Mouse (Mus musculus): ENCODE measurements around the gene Cog6. TPM values are rescaled to one million over a fixed set of nuclear protein-coding genes. Genes with fewer than 3 reads are reported as not detected.

The Cog6 gene
- 32.8 TPM for polyA plus RNA-seq (2014; fragmentation: Illumina TruSeq; extraction: RNeasy Lipid Tissue Mini Kit (QIAGEN cat#74804); ENCODE audit: low read depth, low replicate concordance)

DNA sequence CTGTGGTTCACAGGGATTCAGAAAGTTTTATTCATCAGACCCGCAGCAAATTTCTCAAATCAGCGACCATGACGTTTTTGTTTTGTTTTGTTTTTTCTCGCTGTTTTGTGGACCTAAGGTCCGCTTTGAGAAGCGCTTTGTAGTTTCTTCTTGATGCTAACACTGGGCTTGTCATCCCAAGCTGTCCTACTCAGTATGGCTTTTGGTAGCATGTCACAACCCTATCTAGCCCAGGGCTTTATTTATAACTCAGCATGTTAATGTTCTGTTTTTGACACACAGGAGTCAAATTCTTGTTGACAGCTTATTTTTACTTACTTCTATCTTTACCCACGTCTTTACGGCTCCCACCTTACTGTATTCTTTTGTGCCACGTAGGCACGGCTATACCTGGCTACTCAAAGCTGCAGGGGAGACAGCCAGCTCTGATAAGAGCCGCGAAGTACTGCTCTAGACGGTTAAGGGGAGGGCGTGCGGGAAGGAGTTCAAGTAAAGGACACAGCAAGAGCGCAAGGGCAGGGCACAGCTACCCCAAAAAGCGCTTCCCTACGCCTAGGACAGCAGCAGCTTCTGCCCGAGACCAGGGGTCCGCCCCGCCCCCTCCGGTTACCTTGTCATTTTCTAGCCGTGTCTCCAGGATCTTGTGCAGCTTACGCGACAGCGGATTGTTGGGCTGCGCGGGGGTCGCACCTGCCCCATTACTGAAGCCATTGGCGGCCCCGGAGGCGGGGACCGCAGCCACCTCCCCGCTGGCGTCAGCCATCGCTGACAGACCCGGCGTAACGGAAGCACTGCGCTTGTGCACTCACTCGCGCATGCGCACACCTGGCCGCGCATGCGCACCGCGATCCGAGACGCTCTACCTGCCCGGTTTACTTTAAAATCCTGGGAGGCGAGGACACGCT is at the start of gene Cog6:
Gene Cog6 (minus strand): TSS at position 802 of the 905 bp plus-strand sequence.

DNA sequence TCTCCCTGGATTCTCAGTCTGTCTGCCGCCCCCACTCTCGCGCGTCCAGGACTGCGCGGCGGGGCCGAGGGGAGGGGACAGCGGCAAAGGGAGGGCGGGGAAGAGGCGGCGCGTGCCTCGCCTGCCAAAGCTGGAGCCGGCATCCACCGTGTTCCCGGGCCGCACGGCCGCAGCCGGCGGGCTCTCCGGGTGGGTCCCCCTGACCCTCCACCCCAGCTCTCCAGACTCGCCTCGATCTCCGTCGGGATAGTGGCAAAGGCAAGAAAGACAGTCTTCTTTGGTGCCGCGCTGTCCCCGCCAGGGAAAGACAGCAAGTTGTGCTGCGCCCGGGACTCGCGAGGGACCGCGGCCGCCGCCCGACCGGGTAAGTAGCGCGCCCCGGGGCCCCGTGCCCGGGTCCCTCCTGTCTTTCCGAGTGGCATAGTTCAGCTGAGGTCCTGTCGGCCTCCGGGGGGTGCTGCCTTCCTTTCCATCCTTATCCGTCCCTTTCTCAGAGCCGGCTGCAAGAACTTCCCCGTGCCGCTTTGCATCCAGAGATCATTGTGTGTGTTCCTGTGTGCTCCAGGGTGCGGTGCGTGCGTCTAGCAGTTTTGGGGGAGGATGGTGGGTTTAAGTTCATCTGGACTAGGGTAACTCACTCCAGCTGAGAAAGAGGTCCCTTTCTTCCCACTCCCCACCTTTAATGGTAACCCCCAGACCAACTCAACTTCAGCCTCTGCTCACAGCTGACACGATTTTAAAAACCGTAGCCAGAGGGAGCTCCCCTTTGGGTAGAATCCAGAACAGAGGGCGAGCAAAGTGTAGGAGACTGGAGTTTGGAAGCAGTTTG is 24.6 kb upstream of the Cog6 start, which contains the start of gene Lhfp:
Gene Lhfp (plus strand): TSS at position 118 of the 829 bp plus-strand sequence.

Other genes with a start within 250 kb of the Cog6 start
- 23.6 TPM for gene Lhfp, start 24.3 kb upstream of the Cog6 start, polyA plus RNA-seq (2014; fragmentation: Illumina TruSeq; extraction: RNeasy Lipid Tissue Mini Kit (QIAGEN cat#74804); ENCODE audit: low read depth, low replicate concordance)